Mouse (Mus musculus): ENCODE data around the gene Sod2.
"Not testable (repeated sequence)": the region's sequence is repeated elsewhere in the genome, so short reads cannot be mapped to it uniquely, and the experiment has no call there.

The Sod2 gene

GRCm38 (mm10) chr17:13013316-13013715 lies 6.7 kb downstream of the Sod2 start:
- DNase-seq = no peak

GRCm38 (mm10) chr17:13036627-13037192 lies 30.1 kb downstream of the Sod2 start:
- DNase-seq = not testable (repeated sequence)

GRCm38 (mm10) chr17:13043846-13044673 lies 37.4 kb downstream of the Sod2 start:
- DNase-seq = peak; percentile 48

- not testable (repeated sequence) for DNase-seq
Measured at GRCm38 (mm10) chr17:13052124-13052813, 45.6 kb downstream of the Sod2 start, which contains the start of gene Gpr31b. Gene Gpr31b (minus strand): TSS chr17:13052296.

- DNase-seq = not testable (repeated sequence)
Measured at GRCm38 (mm10) chr17:13060804-13061203, 54.2 kb downstream of the Sod2 start, which contains the start of gene Tcp10b. Gene Tcp10b (plus strand): TSS chr17:13061104.

GRCm38 (mm10) chr17:13062882-13063281 lies 56.2 kb downstream of the Sod2 start:
- DNase-seq = not testable (repeated sequence)

- not testable (repeated sequence) for DNase-seq
Measured at GRCm38 (mm10) chr17:13067864-13068385, 61.3 kb downstream of the Sod2 start.

- not testable (repeated sequence) for DNase-seq
Measured at GRCm38 (mm10) chr17:13069227-13069626, 62.6 kb downstream of the Sod2 start.

All from thymus, postnatal 4 days (tissue).